Mouse (Mus musculus): Measurements from ENCODE around the gene Dock4.

The Dock4 gene

GRCm38 (mm10) chr12:40504687-40505086 is 58.9 kb downstream of the Dock4 start:
- in situ Hi-C loops (cut with MboI; ENCODE audit: low sequenced_read_pairs): no loop called here

- in situ Hi-C loops (cut with MboI; ENCODE audit: low sequenced_read_pairs): no loop called here
Measured at GRCm38 (mm10) chr12:40507823-40508390, 62.2 kb downstream of the Dock4 start.

- in situ Hi-C loops (cut with MboI; ENCODE audit: low sequenced_read_pairs): no loop called here
Measured at GRCm38 (mm10) chr12:40508416-40508815, 62.7 kb downstream of the Dock4 start.

- in situ Hi-C loops (cut with MboI; ENCODE audit: low sequenced_read_pairs): no loop called here
Measured at GRCm38 (mm10) chr12:40511643-40512369, 66.1 kb downstream of the Dock4 start.

GRCm38 (mm10) chr12:40512370-40512693 is 66.6 kb downstream of the Dock4 start:
- in situ Hi-C loops (cut with MboI; ENCODE audit: low sequenced_read_pairs): no loop called here

GRCm38 (mm10) chr12:40512994-40513393 is 67.2 kb downstream of the Dock4 start:
- in situ Hi-C loops (cut with MboI; ENCODE audit: low sequenced_read_pairs): no loop called here

- in situ Hi-C loops (cut with MboI; ENCODE audit: low sequenced_read_pairs): no loop called here
Measured at GRCm38 (mm10) chr12:40514021-40514420, 68.3 kb downstream of the Dock4 start.

- in situ Hi-C loops (cut with MboI; ENCODE audit: low sequenced_read_pairs): no loop called here
Measured at GRCm38 (mm10) chr12:40522468-40522867, 76.7 kb downstream of the Dock4 start.

- in situ Hi-C loops (cut with MboI; ENCODE audit: low sequenced_read_pairs): no loop called here
Measured at GRCm38 (mm10) chr12:40523020-40523419, 77.3 kb downstream of the Dock4 start.

- in situ Hi-C loops (cut with MboI; ENCODE audit: low sequenced_read_pairs): no loop called here
Measured at GRCm38 (mm10) chr12:40525045-40525444, 79.3 kb downstream of the Dock4 start.

GRCm38 (mm10) chr12:40535655-40536618 is 90.2 kb downstream of the Dock4 start:
- in situ Hi-C loops (cut with MboI; ENCODE audit: low sequenced_read_pairs): no loop called here

- in situ Hi-C loops (cut with MboI; ENCODE audit: low sequenced_read_pairs): no loop called here
Measured at GRCm38 (mm10) chr12:40537826-40538225, 92.1 kb downstream of the Dock4 start.

GRCm38 (mm10) chr12:40538318-40538717 is 92.6 kb downstream of the Dock4 start:
- in situ Hi-C loops (cut with MboI; ENCODE audit: low sequenced_read_pairs): no loop called here

- in situ Hi-C loops (cut with MboI; ENCODE audit: low sequenced_read_pairs): no loop called here
Measured at GRCm38 (mm10) chr12:40538780-40539179, 93.0 kb downstream of the Dock4 start.

GRCm38 (mm10) chr12:40544273-40544672 is 98.5 kb downstream of the Dock4 start:
- in situ Hi-C loops (cut with MboI; ENCODE audit: low sequenced_read_pairs): no loop called here

- in situ Hi-C loops (cut with MboI; ENCODE audit: low sequenced_read_pairs): no loop called here
Measured at GRCm38 (mm10) chr12:40546827-40547226, 101.1 kb downstream of the Dock4 start.

- in situ Hi-C loops (cut with MboI; ENCODE audit: low sequenced_read_pairs): no loop called here
Measured at GRCm38 (mm10) chr12:40551317-40551716, 105.6 kb downstream of the Dock4 start.

- in situ Hi-C loops (cut with MboI; ENCODE audit: low sequenced_read_pairs): no loop called here
Measured at GRCm38 (mm10) chr12:40552201-40552600, 106.4 kb downstream of the Dock4 start.

GRCm38 (mm10) chr12:40553929-40554328 is 108.2 kb downstream of the Dock4 start:
- in situ Hi-C loops (cut with MboI; ENCODE audit: low sequenced_read_pairs): no loop called here

GRCm38 (mm10) chr12:40554941-40555511 is 109.3 kb downstream of the Dock4 start:
- in situ Hi-C loops (cut with MboI; ENCODE audit: low sequenced_read_pairs): no loop called here

- in situ Hi-C loops (cut with MboI; ENCODE audit: low sequenced_read_pairs): no loop called here
Measured at GRCm38 (mm10) chr12:40558600-40558999, 112.8 kb downstream of the Dock4 start.

All from CH12F3 (cell line).